Mouse (Mus musculus) myocyte (in vitro differentiated cells): ENCODE measurements around the gene Cyp2f2.

Source experiments
- CEBPB ChIP-seq: IDR thresholded peaks from 2 replicates; pipeline ENCODE4 v1.6.1; 2011; ENCODE audit warnings: mild to moderate bottlenecking, moderate library complexity; ENCODE audit not compliant: poor library complexity, insufficient read depth, severe bottlenecking
- E2F4 ChIP-seq: IDR thresholded peaks from one replicate; pipeline ENCODE4 v1.6.1; 2011; ENCODE audit warnings: mild to moderate bottlenecking, control low read depth, moderate library complexity; ENCODE audit not compliant: insufficient read depth
- MAX ChIP-seq: IDR thresholded peaks from one replicate; pipeline ENCODE4 v1.6.1; 2011; ENCODE audit warnings: low read depth, mild to moderate bottlenecking, control low read depth
- MYOD1 ChIP-seq, 3 experiments: IDR thresholded peaks; one replicate each; pipeline ENCODE4 v1.6.1; 2011; ENCODE audit warnings: control low read depth in 2 of 3, low read depth in 2 of 3, mild to moderate bottlenecking in 2 of 3, moderate library complexity in 1 of 3; ENCODE audit not compliant: insufficient read length in 2 of 3, control insufficient read depth in 1 of 3
- MYOG ChIP-seq, 3 experiments: IDR thresholded peaks; one replicate each; pipeline ENCODE4 v1.6.1; 2011; ENCODE audit warnings: control low read depth in 2 of 3, low read depth in 2 of 3, mild to moderate bottlenecking in 2 of 3; ENCODE audit not compliant: insufficient read length in 2 of 3, control insufficient read depth in 1 of 3, insufficient read depth in 1 of 3
- POLR2A ChIP-seq: IDR thresholded peaks from one replicate; pipeline ENCODE4 v1.6.1; 2011; ENCODE audit warnings: low read depth, mild to moderate bottlenecking, control low read depth, moderate library complexity; ENCODE audit not compliant: insufficient read length
- POLR2AphosphoS2 ChIP-seq: IDR thresholded peaks from one replicate; pipeline ENCODE4 v1.6.1; 2011; ENCODE audit warnings: low read depth, control low read depth; ENCODE audit not compliant: insufficient read length
- REST ChIP-seq: IDR thresholded peaks from one replicate; pipeline ENCODE4 v1.6.1; 2011; ENCODE audit warnings: mild to moderate bottlenecking, control low read depth, moderate library complexity; ENCODE audit not compliant: insufficient read depth, insufficient read length
- SRF ChIP-seq: IDR thresholded peaks from one replicate; pipeline ENCODE4 v1.6.1; 2011; ENCODE audit warnings: low read depth; ENCODE audit not compliant: control insufficient read depth, insufficient read length
- TCF12 ChIP-seq: IDR thresholded peaks from one replicate; pipeline ENCODE4 v1.6.1; 2011; ENCODE audit warnings: mild to moderate bottlenecking, control low read depth; ENCODE audit not compliant: poor library complexity, insufficient read depth, severe bottlenecking
- TCF3 ChIP-seq: IDR thresholded peaks from one replicate; pipeline ENCODE4 v1.6.1; 2011; ENCODE audit warnings: low read depth, control low read depth; ENCODE audit not compliant: insufficient read length
- USF1 ChIP-seq: IDR thresholded peaks from one replicate; pipeline ENCODE4 v1.6.1; 2011; ENCODE audit warnings: low read depth, mild to moderate bottlenecking, control low read depth, moderate library complexity

- no peak for TF ChIP-seq TCF12
- TF ChIP-seq POLR2A = no peak
- no peak for TF ChIP-seq E2F4
- TF ChIP-seq MAX = no peak
- no peak for TF ChIP-seq TCF3
- TF ChIP-seq USF1 = no peak
- no peak for TF ChIP-seq POLR2AphosphoS2
- TF ChIP-seq SRF = no peak
- no peak for TF ChIP-seq MYOD1 (IDR thresholded peaks at IDR 0.05; ENCODE audit: control insufficient read depth in 1 of 3, insufficient read length in 2 of 3, low read depth in 2 of 3)
- no peak for TF ChIP-seq REST
- no peak for TF ChIP-seq MYOG (IDR thresholded peaks at IDR 0.05; ENCODE audit: control insufficient read depth in 1 of 3, insufficient read depth in 1 of 3, insufficient read length in 2 of 3, low read depth in 2 of 3)
- TF ChIP-seq CEBPB = no peak
Observed at GRCm38 (mm10) chr7:27174896-27175295, 55.2 kb downstream of the Cyp2f2 start.
